Mouse (Mus musculus): ENCODE data around the gene Cep72. TPM values are rescaled to one million over a fixed set of nuclear protein-coding genes. Genes with fewer than 3 reads are reported as not detected.
"Not testable (repeated sequence)": the region's sequence is repeated elsewhere in the genome, so short reads cannot be mapped to it uniquely, and the experiment has no call there.

Gene Cep72
- polyA plus RNA-seq, 1 experiment from 2014 or later, result 7.2 TPM

- H3K27ac ChIP-seq (ENCODE audit: low read depth, low read length); H3K4me3 ChIP-seq (ENCODE audit: low read length); H3K4me1 ChIP-seq (ENCODE audit: control insufficient read depth, insufficient read depth, low read depth, low read length); H3K9me3 ChIP-seq (ENCODE audit: control insufficient read depth, low read length); H3K9ac ChIP-seq (ENCODE audit: low read depth, low read length); H3K4me2 ChIP-seq (ENCODE audit: low read length); ATAC-seq; H3K27me3 ChIP-seq (replicated peaks; ENCODE audit: control insufficient read depth, insufficient read depth, low read length); H3K36me3 ChIP-seq (ENCODE audit: control insufficient read depth, insufficient read depth, low read length): not testable (repeated sequence)
- WGBS, result 87% methylated on average over 8 of the region's 8 CpGs
Measured at GRCm38 (mm10) chr13:74019006-74019405, 43.1 kb downstream of the Cep72 start.

DNA sequence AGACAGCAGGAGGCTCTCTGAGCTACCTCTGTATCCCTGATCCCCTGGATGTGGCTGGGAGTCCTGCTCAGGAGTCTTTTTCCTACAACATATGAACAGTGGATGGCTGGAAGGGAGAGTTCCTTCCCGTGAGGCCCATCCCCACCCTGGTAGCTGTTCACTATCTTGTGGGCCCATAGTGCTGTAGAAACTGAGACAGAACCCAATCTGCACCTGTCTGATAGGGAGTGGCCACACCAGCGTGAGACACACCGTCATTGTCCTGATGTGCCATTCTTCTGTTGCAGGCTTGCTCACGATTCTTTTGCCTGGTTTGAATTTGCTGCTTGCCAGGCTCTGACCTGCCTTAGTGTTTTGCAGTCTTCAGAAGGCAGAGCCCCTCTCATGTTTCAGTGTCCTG, 44.7 kb downstream of the Cep72 start:
- no peak overlapping the region for H3K27ac ChIP-seq (ENCODE audit: low read depth, low read length)
- H3K9ac ChIP-seq (ENCODE audit: low read depth, low read length), result no peak overlapping the region
- no peaks in the 10 kb centered on the region; the same call in 1 of the 2 replicates for H3K4me1 ChIP-seq (ENCODE audit: control insufficient read depth, insufficient read depth, low read depth, low read length)
- H3K27me3 ChIP-seq (replicated peaks; ENCODE audit: control insufficient read depth, insufficient read depth, low read length), result no peaks in the 10 kb centered on the region
- no peaks in the 10 kb centered on the region for H3K9me3 ChIP-seq (ENCODE audit: control insufficient read depth, low read length)
- 80% methylated on average over 4 of the region's 4 CpGs for WGBS
- peaks cover 2% of the 10 kb centered on the region for H3K36me3 ChIP-seq (ENCODE audit: control insufficient read depth, insufficient read depth, low read length)
- H3K4me3 ChIP-seq (ENCODE audit: low read length), result no peak overlapping the region
- no peak overlapping the region for H3K4me2 ChIP-seq (ENCODE audit: low read length)
- ATAC-seq, result no peak

- H3K4me2 ChIP-seq (ENCODE audit: low read length), result no peak overlapping the region
- no peak overlapping the region for H3K27ac ChIP-seq (ENCODE audit: low read depth, low read length)
- no peaks in the 10 kb centered on the region for H3K9me3 ChIP-seq (ENCODE audit: control insufficient read depth, low read length)
- peaks cover 9% of the 10 kb centered on the region for H3K4me1 ChIP-seq (ENCODE audit: control insufficient read depth, insufficient read depth, low read depth, low read length)
- no peak overlapping the region for H3K4me3 ChIP-seq (ENCODE audit: low read length)
- H3K36me3 ChIP-seq (ENCODE audit: control insufficient read depth, insufficient read depth, low read length), result no peaks in the 10 kb centered on the region
- ATAC-seq, result no peak
- WGBS, result 62% methylated on average over 4 of the region's 4 CpGs
- no peak overlapping the region for H3K9ac ChIP-seq (ENCODE audit: low read depth, low read length)
- H3K27me3 ChIP-seq (replicated peaks; ENCODE audit: control insufficient read depth, insufficient read depth, low read length), result no peaks in the 10 kb centered on the region
Measured at GRCm38 (mm10) chr13:74015908-74016307, 46.2 kb downstream of the Cep72 start.

DNA sequence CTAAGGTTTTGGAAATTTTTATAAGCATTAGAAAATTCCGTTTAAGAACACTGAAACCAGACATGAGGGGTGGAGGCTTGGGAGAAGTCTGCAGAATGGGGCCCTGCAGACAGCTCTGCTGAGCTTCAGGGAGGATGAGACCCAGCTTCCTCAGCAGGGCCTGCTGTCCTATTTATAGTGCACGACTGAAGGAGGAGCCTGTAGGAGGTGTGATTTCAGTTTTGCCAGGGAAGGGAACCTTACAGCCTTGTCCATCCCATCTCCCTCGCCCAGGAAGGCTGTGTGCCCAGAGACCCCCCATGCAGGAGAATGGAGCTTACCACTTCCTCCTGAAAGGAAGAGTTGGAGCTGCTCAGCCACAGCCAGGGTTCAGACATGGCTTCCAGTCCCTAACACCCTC, 51.4 kb downstream of the Cep72 start:
- WGBS, result 15% methylated on average over 3 of the region's 3 CpGs

GRCm38 (mm10) chr13:74009791-74010614, 52.1 kb downstream of the Cep72 start:
- Histone ChIP-seq H3K27ac (ENCODE audit: low read depth, low read length) (peak overlapping the region; percentile 77), H3K27me3 (replicated peaks; ENCODE audit: control insufficient read depth, insufficient read depth, low read length) (no peaks in the 10 kb centered on the region), H3K36me3 (ENCODE audit: control insufficient read depth, insufficient read depth, low read length) (no peaks in the 10 kb centered on the region), H3K4me3 (ENCODE audit: low read length) (peak overlapping the region; percentile 72), H3K9me3 (ENCODE audit: control insufficient read depth, low read length) (no peaks in the 10 kb centered on the region), H3K4me1 (ENCODE audit: control insufficient read depth, insufficient read depth, low read depth, low read length) (peaks cover 15% of the 10 kb centered on the region), H3K4me2 (ENCODE audit: low read length) (peak overlapping the region; percentile 90), H3K9ac (ENCODE audit: low read depth, low read length) (peak overlapping the region; percentile 76)
- ATAC-seq, result peak; percentile 77
- WGBS, result under 1% methylated on average over 46 of the region's 55 CpGs

More for the DNA sequence above, 51.4 kb downstream of the Cep72 start:
- Histone ChIP-seq H3K9ac (ENCODE audit: low read depth, low read length) (peak overlapping the region; percentile 76), H3K27ac (ENCODE audit: low read depth, low read length) (peak overlapping the region; percentile 77), H3K4me1 (ENCODE audit: control insufficient read depth, insufficient read depth, low read depth, low read length) (peaks cover 15% of the 10 kb centered on the region), H3K27me3 (replicated peaks; ENCODE audit: control insufficient read depth, insufficient read depth, low read length) (no peaks in the 10 kb centered on the region), H3K4me3 (ENCODE audit: low read length) (peak overlapping the region; percentile 72), H3K4me2 (ENCODE audit: low read length) (peak overlapping the region; percentile 90), H3K36me3 (ENCODE audit: control insufficient read depth, insufficient read depth, low read length) (no peaks in the 10 kb centered on the region), H3K9me3 (ENCODE audit: control insufficient read depth, low read length) (no peaks in the 10 kb centered on the region)
- ATAC-seq, result peak; percentile 64

DNA sequence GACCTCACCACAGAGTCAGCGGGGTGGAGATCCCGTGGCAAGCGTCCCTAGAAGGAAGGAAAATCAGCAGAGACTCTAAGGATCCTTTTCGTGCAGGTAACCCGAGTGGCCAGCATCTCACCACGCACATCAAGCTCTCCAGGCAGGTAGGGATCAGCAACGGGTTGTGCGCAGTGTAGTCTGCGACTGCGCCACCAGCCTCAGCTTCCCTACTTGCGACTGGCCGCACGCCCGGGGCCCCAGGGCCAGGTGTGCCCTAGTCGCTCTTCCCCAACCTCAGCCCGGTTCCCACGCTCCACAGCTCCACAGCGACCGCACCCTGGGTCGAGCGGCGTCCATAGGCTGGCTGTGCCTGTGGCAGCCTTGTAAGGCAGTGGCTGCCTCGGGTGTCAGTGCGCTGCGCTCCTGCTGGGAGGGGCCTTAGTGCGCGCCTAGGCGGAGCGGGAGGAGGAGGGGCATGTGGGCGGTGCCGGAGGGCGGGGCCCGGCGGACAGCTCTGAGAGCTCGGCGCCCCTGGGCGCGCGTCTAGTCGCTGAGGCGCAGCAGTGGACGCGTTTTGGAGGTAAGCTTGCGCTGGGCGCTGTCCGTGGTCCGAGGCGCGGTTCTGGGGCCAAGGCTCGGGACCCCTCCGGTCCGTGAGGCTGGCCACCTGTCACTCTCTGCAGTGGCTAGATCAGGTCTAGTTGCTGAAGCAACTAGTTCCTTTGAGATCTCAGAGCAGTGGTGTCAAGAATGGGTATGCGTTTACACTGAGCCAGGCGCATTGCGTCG, 53.0 kb downstream of the Cep72 start, which contains the start of gene Tppp:
Gene Tppp, plus strand, starts transcription at position 460 of the 771 bp plus-strand sequence.
- H3K9ac ChIP-seq (ENCODE audit: low read depth, low read length), result peak within 1 kb of the TSS; percentile 76
- no peaks in the 10 kb centered on the region for H3K9me3 ChIP-seq (ENCODE audit: control insufficient read depth, low read length)
- WGBS, result under 1% methylated on average over 41 of the region's 56 CpGs
- peak within 1 kb of the TSS; percentile 72 for H3K4me3 ChIP-seq (ENCODE audit: low read length)
- no peaks in the 10 kb centered on the region for H3K27me3 ChIP-seq (replicated peaks; ENCODE audit: control insufficient read depth, insufficient read depth, low read length)
- peak within 1 kb of the TSS; percentile 90 for H3K4me2 ChIP-seq (ENCODE audit: low read length)
- H3K4me1 ChIP-seq (ENCODE audit: control insufficient read depth, insufficient read depth, low read depth, low read length), result peaks cover 15% of the 10 kb centered on the region
- H3K27ac ChIP-seq (ENCODE audit: low read depth, low read length), result peak within 1 kb of the TSS; percentile 77
- ATAC-seq, result peak; percentile 93
- H3K36me3 ChIP-seq (ENCODE audit: control insufficient read depth, insufficient read depth, low read length), result no peaks in the 10 kb centered on the region

- not testable (repeated sequence) for H3K4me3 ChIP-seq (ENCODE audit: low read length); H3K4me2 ChIP-seq (ENCODE audit: low read length); H3K36me3 ChIP-seq (ENCODE audit: control insufficient read depth, insufficient read depth, low read length); H3K9ac ChIP-seq (ENCODE audit: low read depth, low read length); H3K27ac ChIP-seq (ENCODE audit: low read depth, low read length); H3K9me3 ChIP-seq (ENCODE audit: control insufficient read depth, low read length); ATAC-seq; H3K27me3 ChIP-seq (replicated peaks; ENCODE audit: control insufficient read depth, insufficient read depth, low read length)
- WGBS, result 87% methylated on average over 2 of the region's 2 CpGs
- H3K4me1 ChIP-seq (ENCODE audit: control insufficient read depth, insufficient read depth, low read depth, low read length), result peaks cover 15% of the 10 kb centered on the region
Measured at GRCm38 (mm10) chr13:74008216-74008615, 53.9 kb downstream of the Cep72 start.

DNA sequence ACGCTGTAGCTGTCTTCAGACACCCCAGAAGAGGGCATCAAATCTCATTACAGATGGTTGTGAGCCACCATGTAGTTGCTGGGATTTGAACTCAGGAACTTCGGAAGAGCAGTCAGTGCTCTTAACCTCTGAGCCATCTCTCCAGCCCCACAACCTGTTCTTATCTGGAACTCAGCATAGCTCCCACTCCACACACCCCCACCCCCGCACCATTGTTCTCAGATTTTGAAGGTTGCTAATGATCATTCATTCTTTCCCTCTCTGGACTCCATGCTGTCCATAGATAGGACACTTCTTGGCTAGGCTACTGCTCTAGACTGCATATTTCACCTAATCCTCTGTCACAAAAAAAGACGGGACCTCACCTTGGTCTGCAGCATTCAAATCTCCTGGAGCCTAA, 55.2 kb downstream of the Cep72 start:
- 92% methylated on average over 4 of the region's 4 CpGs for WGBS
- H3K9me3 ChIP-seq (ENCODE audit: control insufficient read depth, low read length); H3K27ac ChIP-seq (ENCODE audit: low read depth, low read length); ATAC-seq; H3K9ac ChIP-seq (ENCODE audit: low read depth, low read length); H3K4me2 ChIP-seq (ENCODE audit: low read length); H3K27me3 ChIP-seq (replicated peaks; ENCODE audit: control insufficient read depth, insufficient read depth, low read length); H3K4me3 ChIP-seq (ENCODE audit: low read length); H3K36me3 ChIP-seq (ENCODE audit: control insufficient read depth, insufficient read depth, low read length): not testable (repeated sequence)
- H3K4me1 ChIP-seq (ENCODE audit: control insufficient read depth, insufficient read depth, low read depth, low read length), result peaks cover 15% of the 10 kb centered on the region

- Histone ChIP-seq H3K4me2 (ENCODE audit: low read length) (no peak overlapping the region), H3K27ac (ENCODE audit: low read depth, low read length) (no peak overlapping the region), H3K27me3 (replicated peaks; ENCODE audit: control insufficient read depth, insufficient read depth, low read length) (no peaks in the 10 kb centered on the region), H3K36me3 (ENCODE audit: control insufficient read depth, insufficient read depth, low read length) (no peaks in the 10 kb centered on the region), H3K9ac (ENCODE audit: low read depth, low read length) (no peak overlapping the region), H3K4me1 (ENCODE audit: control insufficient read depth, insufficient read depth, low read depth, low read length) (no peaks in the 10 kb centered on the region), H3K4me3 (ENCODE audit: low read length) (no peak overlapping the region), H3K9me3 (ENCODE audit: control insufficient read depth, low read length) (no peaks in the 10 kb centered on the region)
- ATAC-seq, result no peak
- 77% methylated on average over 4 of the region's 4 CpGs for WGBS
Measured at GRCm38 (mm10) chr13:74001492-74001891, 60.6 kb downstream of the Cep72 start.

Data from hindbrain, embryonic 16.5 days (tissue).